Mouse (Mus musculus): Measurements from ENCODE around the gene Cd70.

Gene Cd70

DNA sequence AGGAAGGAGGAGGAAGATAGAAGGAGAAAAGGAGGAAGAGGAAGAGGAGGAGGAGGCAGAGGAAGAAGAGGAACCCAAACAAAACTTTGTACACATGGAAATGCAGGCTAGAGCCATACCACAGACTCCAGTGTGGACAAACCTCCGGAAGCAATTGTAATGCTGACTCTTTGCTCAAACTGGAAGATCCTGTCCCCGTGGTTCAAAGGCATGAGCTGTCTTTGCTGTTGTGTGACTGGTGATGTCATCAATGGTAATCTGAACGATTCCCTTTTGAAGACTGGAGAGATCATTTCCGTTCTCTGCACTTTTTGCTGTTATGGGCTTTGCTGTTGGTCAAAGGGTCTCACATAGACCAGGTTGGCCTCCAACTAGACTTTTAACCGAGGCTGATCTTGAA, 51.3 kb downstream of the Cd70 start:
- DNase-seq (ENCODE audit: low spot score) = no peak

DNA sequence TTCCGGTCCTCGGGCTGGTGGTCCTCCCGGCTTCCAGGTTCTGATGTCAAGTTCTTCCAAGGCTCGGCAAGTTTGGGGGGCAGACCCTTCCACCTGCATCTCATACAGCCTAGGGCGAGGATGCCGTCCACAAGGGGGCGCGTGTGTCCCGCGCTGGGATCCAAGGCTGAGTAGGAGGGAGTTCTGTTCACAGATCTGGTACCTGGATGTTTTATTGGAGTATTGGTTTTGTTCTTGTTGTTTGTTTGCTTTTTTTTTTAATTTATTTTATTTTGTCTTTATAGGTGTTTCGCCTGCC, 53.0 kb downstream of the Cd70 start:
- DNase-seq (ENCODE audit: low spot score) = peak; percentile 81

Data from embryo, embryonic 10.5 days (tissue).